Mouse (Mus musculus): ENCODE data around the gene Pde8a.

Gene Pde8a

GRCm38 (mm10) chr7:81209979-81210685 is 3.3 kb upstream of the Pde8a start:
- no peak for DNase-seq (ENCODE audit: low read depth)

GRCm38 (mm10) chr7:81211760-81212159 is 1.6 kb upstream of the Pde8a start:
- peak; percentile 76 for DNase-seq (ENCODE audit: low read depth)

- peak; percentile 82 for DNase-seq (ENCODE audit: low read depth)
These were observed 1.1 kb upstream of the Pde8a start for GRCm38 (mm10) chr7:81212261-81212681.

GRCm38 (mm10) chr7:81212697-81213346 is 574 bp upstream of the Pde8a start:
- DNase-seq (ENCODE audit: low read depth), result peak; percentile 89

GRCm38 (mm10) chr7:81214153-81214907 is 934 bp downstream of the Pde8a start:
- DNase-seq (ENCODE audit: low read depth), result no peak

- no peak for DNase-seq (ENCODE audit: low read depth)
These were observed 2.6 kb downstream of the Pde8a start for GRCm38 (mm10) chr7:81215950-81216349.

- no peak for DNase-seq (ENCODE audit: low read depth)
These were observed 5.9 kb downstream of the Pde8a start for GRCm38 (mm10) chr7:81219321-81219720.

- DNase-seq (ENCODE audit: low read depth), result no peak
These were observed 7.0 kb downstream of the Pde8a start for GRCm38 (mm10) chr7:81220381-81220780.

GRCm38 (mm10) chr7:81224260-81224659 is 10.9 kb downstream of the Pde8a start:
- no peak for DNase-seq (ENCODE audit: low read depth)

- DNase-seq (ENCODE audit: low read depth), result no peak
These were observed 16.8 kb downstream of the Pde8a start for GRCm38 (mm10) chr7:81230091-81230792.

GRCm38 (mm10) chr7:81232674-81233073 is 19.3 kb downstream of the Pde8a start:
- DNase-seq (ENCODE audit: low read depth), result peak; percentile 54

- peak; percentile 66 for DNase-seq (ENCODE audit: low read depth)
These were observed 21.7 kb downstream of the Pde8a start for GRCm38 (mm10) chr7:81235117-81235516.

GRCm38 (mm10) chr7:81235600-81236223 is 22.3 kb downstream of the Pde8a start:
- DNase-seq (ENCODE audit: low read depth), result no peak

GRCm38 (mm10) chr7:81243361-81243760 is 30.0 kb downstream of the Pde8a start:
- DNase-seq (ENCODE audit: low read depth), result no peak

- no peak for DNase-seq (ENCODE audit: low read depth)
These were observed 36.5 kb downstream of the Pde8a start for GRCm38 (mm10) chr7:81249854-81250279.

- DNase-seq (ENCODE audit: low read depth), result no peak
These were observed 37.2 kb downstream of the Pde8a start for GRCm38 (mm10) chr7:81250601-81251000.

- no peak for DNase-seq (ENCODE audit: low read depth)
These were observed 38.1 kb downstream of the Pde8a start for GRCm38 (mm10) chr7:81251521-81251920.

GRCm38 (mm10) chr7:81253317-81253716 is 39.9 kb downstream of the Pde8a start:
- DNase-seq (ENCODE audit: low read depth), result no peak

GRCm38 (mm10) chr7:81254579-81254978 is 41.2 kb downstream of the Pde8a start:
- no peak for DNase-seq (ENCODE audit: low read depth)

GRCm38 (mm10) chr7:81255456-81255855 is 42.1 kb downstream of the Pde8a start:
- DNase-seq (ENCODE audit: low read depth), result no peak

- DNase-seq (ENCODE audit: low read depth), result no peak
These were observed 43.4 kb downstream of the Pde8a start for GRCm38 (mm10) chr7:81256773-81257172.

- peak; percentile 55 for DNase-seq (ENCODE audit: low read depth)
These were observed 48.2 kb downstream of the Pde8a start for GRCm38 (mm10) chr7:81261548-81261947.
